Mouse (Mus musculus): ENCODE data around the gene Itm2c. TPM values are rescaled to one million over a fixed set of nuclear protein-coding genes. Genes with fewer than 3 reads are reported as not detected.
A peak's percentile ranks its signal among the peaks of the same experiment; 100 is the strongest.

The Itm2c gene
- total RNA-seq, 2 experiments from 2014 or later, result 480 to 761 TPM

- DNase-seq (ENCODE audit: low spot score in 2 of 2), result no peak
Observed at GRCm38 (mm10) chr1:85897901-85898760, 4.0 kb downstream of the Itm2c start.

- DNase-seq (ENCODE audit: low spot score in 2 of 2), result no peak
Observed at GRCm38 (mm10) chr1:85898761-85899387, 4.8 kb downstream of the Itm2c start.

DNA sequence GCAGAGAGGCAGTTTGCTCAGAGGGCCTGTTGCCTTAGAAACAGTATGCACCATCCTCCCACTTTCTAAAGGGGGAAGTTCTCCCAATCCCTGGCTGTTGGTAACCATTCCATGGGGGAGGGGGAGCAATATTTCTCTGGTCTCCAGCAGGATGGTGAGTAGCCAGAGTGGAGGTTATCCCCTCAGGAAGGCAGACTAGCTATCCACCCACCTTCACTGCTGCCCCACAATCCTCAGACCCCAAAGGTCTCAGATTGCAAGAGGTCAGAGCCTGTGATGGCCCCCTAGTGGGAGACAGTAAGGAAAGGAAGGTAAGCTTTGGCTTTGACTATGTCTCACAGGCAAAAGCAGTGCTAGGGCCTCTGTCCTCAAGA, 5.3 kb downstream of the Itm2c start:
- DNase-seq (ENCODE audit: low spot score in 2 of 2), result peak in 1 of 2 experiments; percentile 15

DNA sequence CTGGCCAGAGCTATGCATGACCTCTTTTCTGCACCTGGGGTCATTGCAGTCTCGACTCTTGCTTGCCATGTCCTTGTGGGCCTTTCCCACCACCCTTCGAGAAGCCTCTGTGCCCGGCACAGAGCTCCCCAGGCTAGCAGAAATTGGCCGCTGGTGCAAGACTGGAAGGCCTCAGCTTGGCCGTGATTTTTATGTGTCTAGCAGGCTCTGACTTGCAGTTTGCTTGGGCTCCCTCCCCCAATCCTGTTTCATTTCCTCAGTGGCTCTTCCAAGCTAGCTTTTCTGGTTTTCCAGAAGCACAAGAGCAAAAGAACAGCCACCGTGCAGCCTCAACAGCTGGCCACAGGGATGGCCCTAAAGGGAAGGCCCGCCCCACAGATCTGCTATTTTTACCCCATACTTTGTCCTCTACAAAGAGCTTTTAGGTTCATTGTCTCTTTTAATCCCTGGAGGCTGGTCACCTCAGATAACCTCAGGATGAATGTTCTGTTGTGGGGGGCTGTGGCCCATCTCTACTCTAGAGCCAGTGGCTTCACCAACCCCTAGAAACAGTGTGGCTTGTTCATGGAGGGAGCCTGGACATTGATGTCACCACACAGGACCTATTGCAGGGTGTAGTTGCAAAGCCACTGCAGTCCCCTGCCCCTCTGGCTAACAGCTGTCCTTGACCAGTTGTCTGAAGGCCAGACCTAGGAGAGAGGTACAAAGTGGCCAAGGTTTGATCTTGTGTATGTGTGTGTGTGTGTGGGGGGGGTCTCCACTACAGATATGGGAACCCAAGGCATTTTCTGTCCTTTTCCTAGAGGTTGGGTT, 6.6 kb downstream of the Itm2c start:
- peak in 1 of 2 experiments; percentile 11 for DNase-seq (ENCODE audit: low spot score in 2 of 2)

DNA sequence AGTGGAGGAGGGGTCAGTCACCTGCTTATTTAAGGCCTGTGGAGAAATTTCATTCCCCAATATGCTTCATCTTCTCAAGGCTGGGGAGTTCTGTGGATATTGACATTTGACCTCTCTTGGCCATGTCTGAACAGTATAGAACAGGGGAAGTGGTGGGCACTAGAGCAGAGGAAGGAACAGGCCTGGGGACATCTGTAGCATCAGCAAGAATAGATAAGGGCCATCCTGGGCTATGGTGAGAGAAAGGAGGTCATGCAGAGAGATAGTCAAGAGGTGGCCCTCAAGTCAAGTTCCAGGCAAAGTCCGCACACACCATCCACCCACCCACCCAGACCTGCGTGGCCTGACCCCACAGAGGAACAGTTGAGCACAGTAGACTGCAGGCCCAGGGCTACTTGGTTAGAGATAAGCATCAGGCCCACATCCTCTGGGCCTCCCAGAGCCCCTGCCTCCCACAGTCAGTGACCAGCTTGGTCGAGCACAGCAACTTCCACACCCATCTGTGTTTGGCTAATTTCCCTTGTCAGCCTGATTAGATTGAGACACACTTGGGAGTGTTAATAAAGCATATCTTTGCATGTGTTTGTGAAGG, 7.5 kb downstream of the Itm2c start:
- peak in 1 of 2 experiments; percentile 8 for DNase-seq (ENCODE audit: low spot score in 2 of 2)

- DNase-seq (ENCODE audit: low spot score in 2 of 2), result peak in 1 of 2 experiments; percentile 23
Observed at GRCm38 (mm10) chr1:85902108-85902561, 8.1 kb downstream of the Itm2c start.

GRCm38 (mm10) chr1:85906892-85907291, 12.8 kb downstream of the Itm2c start:
- DNase-seq (ENCODE audit: low spot score in 2 of 2), result no peak

GRCm38 (mm10) chr1:85908754-85909590, 14.9 kb downstream of the Itm2c start:
- DNase-seq (ENCODE audit: low spot score in 2 of 2), result no peak

DNA sequence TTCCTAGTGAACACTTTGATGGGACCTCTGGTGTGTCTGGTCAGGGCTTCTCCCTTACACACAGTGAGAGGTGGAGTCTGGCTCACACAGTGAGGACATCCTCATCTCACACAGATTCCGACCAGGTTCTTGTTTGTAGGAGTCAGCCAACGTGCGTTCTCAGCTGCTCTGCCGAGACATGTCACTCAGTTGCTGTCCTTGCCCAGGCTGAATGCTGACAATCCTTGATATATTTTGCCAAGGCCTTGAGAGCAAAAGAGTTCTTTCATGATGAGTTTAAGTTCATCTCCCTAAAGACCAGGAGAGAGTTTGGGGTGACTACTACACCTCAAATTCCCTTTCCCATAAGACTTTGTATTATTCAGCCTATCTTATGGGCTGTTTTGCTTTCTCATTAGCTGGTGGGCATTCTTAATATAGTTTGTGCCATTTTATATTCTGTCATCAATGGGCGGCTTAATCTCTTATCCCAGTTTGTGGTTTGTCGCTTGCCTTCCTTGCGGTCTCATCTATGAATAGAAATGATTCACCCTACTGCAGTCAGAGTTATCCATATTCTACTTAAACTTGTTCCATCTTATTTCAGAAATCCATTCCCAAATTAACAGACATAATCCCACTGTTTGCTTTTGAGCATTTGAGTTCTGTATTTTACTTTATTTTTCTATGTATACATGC, 19.1 kb downstream of the Itm2c start:
- DNase-seq (ENCODE audit: low spot score in 2 of 2), result no peak

GRCm38 (mm10) chr1:85915890-85916289, 21.8 kb downstream of the Itm2c start:
- no peak for DNase-seq (ENCODE audit: low spot score in 2 of 2)

GRCm38 (mm10) chr1:85916830-85917450, 22.9 kb downstream of the Itm2c start:
- DNase-seq (ENCODE audit: low spot score in 2 of 2), result no peak

GRCm38 (mm10) chr1:85919621-85920020, 25.5 kb downstream of the Itm2c start:
- no peak for DNase-seq (ENCODE audit: low spot score in 2 of 2)

DNA sequence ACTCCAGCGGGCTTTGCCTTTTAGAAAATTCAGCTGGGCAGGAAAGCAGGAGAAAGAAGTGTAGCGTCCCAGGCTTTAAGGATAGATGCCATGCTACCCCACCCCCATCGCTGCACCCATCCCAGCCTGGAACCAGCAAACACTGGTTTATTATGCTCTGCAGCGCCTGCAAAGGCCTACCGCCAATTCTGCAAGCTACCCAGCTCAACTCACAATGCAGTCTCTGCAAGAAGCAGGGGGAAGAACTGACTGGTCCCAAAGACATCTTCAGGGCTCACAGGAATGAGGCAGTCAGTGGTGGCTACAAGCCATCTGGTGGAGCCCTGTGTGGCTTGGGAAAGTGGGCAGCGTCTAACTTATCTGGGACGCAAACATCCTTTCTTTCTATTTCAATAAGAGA, 27.6 kb downstream of the Itm2c start:
- no peak for DNase-seq (ENCODE audit: low spot score in 2 of 2)

DNA sequence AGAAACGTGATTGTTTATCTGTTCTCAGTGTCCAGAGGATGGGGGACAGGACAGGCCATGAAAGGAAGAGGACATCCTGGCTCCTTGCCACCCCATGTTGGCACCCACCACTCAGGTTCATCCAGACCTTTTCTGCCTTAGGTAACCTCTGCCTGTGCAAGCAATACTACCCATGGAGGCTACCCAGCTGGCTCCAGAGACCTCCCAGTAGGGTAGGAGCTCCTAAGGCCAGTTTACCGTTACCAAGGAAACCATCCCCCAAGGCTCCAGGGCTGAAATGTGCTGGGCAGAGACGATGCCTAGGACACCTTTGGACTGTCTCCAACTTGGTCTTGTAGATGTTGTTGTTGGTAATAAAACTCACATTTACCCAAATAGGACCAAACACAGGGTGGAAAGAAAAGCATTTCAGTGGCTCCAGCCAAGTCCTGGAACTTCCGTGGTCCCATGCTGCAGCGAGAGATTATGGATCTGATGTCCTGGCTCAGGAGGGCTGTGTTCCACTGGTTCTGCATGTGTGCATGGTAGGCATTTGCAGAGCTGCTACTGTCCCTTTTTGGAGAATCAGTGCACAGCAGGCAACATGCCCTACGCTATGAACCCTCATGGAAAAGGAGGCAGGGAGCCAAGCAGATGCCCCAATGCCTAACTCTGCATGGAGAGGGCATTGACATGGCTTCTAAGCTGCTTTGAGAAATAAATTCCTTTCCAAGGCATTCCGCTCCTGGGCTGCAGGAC, 28.2 kb downstream of the Itm2c start:
- no peak for DNase-seq (ENCODE audit: low spot score in 2 of 2)

DNA sequence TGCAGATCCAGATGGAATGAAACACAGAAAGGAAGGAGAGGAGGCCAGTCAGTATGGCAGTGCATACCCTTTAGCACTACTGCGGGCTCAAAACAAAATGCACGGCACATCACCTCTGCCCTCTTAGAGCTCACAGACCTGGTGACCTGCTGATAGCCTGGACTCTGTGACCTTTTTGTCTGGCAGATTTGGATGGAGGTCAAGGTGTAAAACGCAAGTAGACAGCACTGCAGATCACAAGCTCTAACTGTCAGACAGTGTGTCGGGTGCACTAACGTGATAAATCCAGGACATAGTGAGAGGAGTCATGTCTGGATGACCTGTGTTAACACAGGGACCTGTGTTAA, 28.8 kb downstream of the Itm2c start:
- DNase-seq (ENCODE audit: low spot score in 2 of 2), result no peak

GRCm38 (mm10) chr1:85925183-85925582, 31.1 kb downstream of the Itm2c start:
- DNase-seq (ENCODE audit: low spot score in 2 of 2), result no peak

- no peak for DNase-seq (ENCODE audit: low spot score in 2 of 2)
Observed at GRCm38 (mm10) chr1:85928057-85928687, 34.1 kb downstream of the Itm2c start, which contains the start of gene 4933407L21Rik. Gene 4933407L21Rik, plus strand, starts transcription at chr1:85928483.

- no peak for DNase-seq (ENCODE audit: low spot score in 2 of 2)
Observed at GRCm38 (mm10) chr1:85928688-85929065, 34.6 kb downstream of the Itm2c start.
